Mouse (Mus musculus) liver, embryonic 14.5 days (tissue): ENCODE results near the gene P3h3. TPM values are rescaled to one million over a fixed set of nuclear protein-coding genes. Genes with fewer than 3 reads are reported as not detected.
"Not testable (repeated sequence)": the region's sequence is repeated elsewhere in the genome, so short reads cannot be mapped to it uniquely, and the experiment has no call there.

Experiments
- ATAC-seq: fragments of 200-750 bp; cut with Nextera tagmentation; 2 replicates; pipeline ENCODE4 v1.8.0; 2017; ENCODE audit warnings: moderate number of reproducible peaks, mild to moderate bottlenecking, moderate library complexity; ENCODE audit not compliant: insufficient read depth
- DNase-seq, 3 experiments: peaks; one replicate each; pipeline ENCODE4 v3.0.0-alpha.2; 2012 to 2013; ENCODE audit warnings: low read depth in 3 of 3, low spot score in 3 of 3
- H3K27ac ChIP-seq: fragments of 300-500 bp; sonication (generic); 2 replicates; pipeline ENCODE4 v1.5.1; 2014; ENCODE audit warnings: moderate library complexity, mild to moderate bottlenecking, control low read depth, inconsistent platforms
- H3K27me3 ChIP-seq: fragments of 300-500 bp; sonication (generic); 2 replicates; pipeline ENCODE4 v1.6.1; 2014; ENCODE audit warnings: mild to moderate bottlenecking, low read length, moderate library complexity; ENCODE audit not compliant: control insufficient read depth, insufficient read depth
- H3K36me3 ChIP-seq: fragments of 300-500 bp; sonication (generic); replicated peaks from 2 replicates; pipeline ENCODE4 v1.6.1; 2014; ENCODE audit warnings: low read depth; ENCODE audit not compliant: control insufficient read depth, insufficient read depth
- H3K4me1 ChIP-seq, 2 experiments: fragments of 200-500 bp in 1 of 2; fragments of 300-500 bp in 1 of 2; sonication (generic) in 1 of 2; replicated peaks; 2 replicates each; pipeline ENCODE4 v1.6.1; 2012 to 2014; ENCODE audit warnings: antibody characterized with exemption in 1 of 2, inconsistent platforms in 1 of 2, low read length in 1 of 2; ENCODE audit not compliant: control insufficient read depth in 2 of 2, insufficient read depth in 2 of 2
- H3K4me2 ChIP-seq: fragments of 300-500 bp; sonication (generic); 2 replicates; pipeline ENCODE4 v1.6.1; 2014; ENCODE audit warnings: low read depth, mild to moderate bottlenecking, control low read depth, moderate library complexity
- H3K4me3 ChIP-seq, 2 experiments: fragments of 200-500 bp in 1 of 2; fragments of 300-500 bp in 1 of 2; sonication (generic) in 1 of 2; 2 replicates each; pipeline ENCODE4 v1.5.1; 2012 to 2014; ENCODE audit warnings: low read depth in 2 of 2, low read length in 2 of 2, mild to moderate bottlenecking in 2 of 2, control low read depth in 1 of 2, inconsistent platforms in 1 of 2, moderate library complexity in 1 of 2; ENCODE audit not compliant: insufficient read depth in 1 of 2
- H3K9ac ChIP-seq: fragments of 300-500 bp; sonication (generic); replicated peaks from 2 replicates; pipeline ENCODE4 v1.6.1; 2014; ENCODE audit warnings: mild to moderate bottlenecking, control low read depth, moderate library complexity
- H3K9me3 ChIP-seq: fragments of 300-500 bp; sonication (generic); 2 replicates; pipeline ENCODE4 v1.6.1; 2016; ENCODE audit warnings: low read length, mixed read lengths; ENCODE audit not compliant: control insufficient read depth
- CTCF ChIP-seq: IDR thresholded peaks from 2 replicates; pipeline ENCODE4 v1.5.1; 2016; ENCODE audit warnings: antibody characterized with exemption, low read depth, control low read depth
- EP300 ChIP-seq: IDR thresholded peaks from 2 replicates; pipeline ENCODE4 v1.6.1; 2016; ENCODE audit warnings: antibody characterized with exemption, low read depth
- WGBS: fragments of 180-500 bp; shearing (Covaris S2); extraction: QIAGEN DNeasy Blood & Tissue Kit; methylation state at CpG from one replicate; pipeline ENCODE4 v1.1.7; 2014; ENCODE audit not compliant: insufficient replicate concordance; 5-methylcytosine and 5-hydroxymethylcytosine counted together
- polyA plus RNA-seq, 2 experiments: library from polyadenylated mRNA; depleted of rRNA in 1 of 2; stranded (reverse) in 1 of 2; unstranded in 1 of 2; fragments of >200 nt; fragmentation: Nextera tagmentation in 1 of 2; extraction: Ambion mirVana in 1 of 2; gene quantifications; 2 replicates each; pipeline versions ENCODE4 v1.2.1 to v1.2.3; 2012 to 2014

P3h3 gene
- polyA plus RNA-seq, 2 experiments: 0.83 to 3.5 TPM

DNA sequence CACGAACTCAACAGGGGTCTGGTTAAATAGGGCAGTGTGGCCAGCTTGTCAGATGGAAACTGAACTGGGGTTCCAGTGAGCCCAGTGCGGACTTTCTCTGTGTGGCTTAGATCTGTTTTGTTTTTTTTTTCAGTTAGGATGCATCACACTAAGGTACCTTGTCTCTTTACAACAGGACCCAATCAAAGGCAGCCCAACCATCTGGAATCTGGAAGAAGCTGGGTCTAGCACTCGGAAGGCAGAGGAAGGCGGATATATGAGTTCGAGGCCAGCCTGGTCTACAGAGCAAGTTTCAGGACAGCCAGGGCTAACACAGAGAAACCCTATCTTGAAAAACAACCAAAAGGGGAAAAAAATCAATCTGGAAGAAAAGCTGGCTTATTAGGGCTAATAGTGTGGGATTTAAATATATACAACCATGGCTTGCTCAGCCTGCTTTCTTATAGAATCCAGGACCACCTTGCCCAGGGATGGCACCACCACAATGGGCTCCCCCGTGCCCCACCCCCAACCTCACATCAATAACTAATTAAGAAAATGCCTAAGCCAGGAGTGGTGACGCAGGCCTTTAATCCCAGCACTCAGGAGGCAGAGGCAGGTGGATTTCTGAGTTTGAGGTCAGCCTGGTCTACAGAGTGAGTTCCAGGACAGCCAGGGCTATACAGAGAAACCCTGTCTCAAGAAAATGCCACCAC lies 51.0 kb downstream of the P3h3 start:
- no peaks in the 10 kb centered on the region for H3K9me3 ChIP-seq
- TF ChIP-seq CTCF: no peak
- no peak for DNase-seq
- peak overlapping the region; percentile 93 for H3K4me2 ChIP-seq
- peak overlapping the region; percentile 85 for H3K27ac ChIP-seq
- H3K36me3 ChIP-seq: peaks cover 11% of the 10 kb centered on the region
- 70% methylated on average over 7 of the region's 7 CpGs for WGBS
- peak overlapping the region; percentile 16 to 61; a peak in 2 of 4 replicates for H3K4me3 ChIP-seq
- H3K9ac ChIP-seq: peak overlapping the region; percentile 23
- peaks cover 25 to 30% of the 10 kb centered on the region in 2 experiments for H3K4me1 ChIP-seq
- ATAC-seq: no peak
- no peaks in the 10 kb centered on the region for H3K27me3 ChIP-seq

DNA sequence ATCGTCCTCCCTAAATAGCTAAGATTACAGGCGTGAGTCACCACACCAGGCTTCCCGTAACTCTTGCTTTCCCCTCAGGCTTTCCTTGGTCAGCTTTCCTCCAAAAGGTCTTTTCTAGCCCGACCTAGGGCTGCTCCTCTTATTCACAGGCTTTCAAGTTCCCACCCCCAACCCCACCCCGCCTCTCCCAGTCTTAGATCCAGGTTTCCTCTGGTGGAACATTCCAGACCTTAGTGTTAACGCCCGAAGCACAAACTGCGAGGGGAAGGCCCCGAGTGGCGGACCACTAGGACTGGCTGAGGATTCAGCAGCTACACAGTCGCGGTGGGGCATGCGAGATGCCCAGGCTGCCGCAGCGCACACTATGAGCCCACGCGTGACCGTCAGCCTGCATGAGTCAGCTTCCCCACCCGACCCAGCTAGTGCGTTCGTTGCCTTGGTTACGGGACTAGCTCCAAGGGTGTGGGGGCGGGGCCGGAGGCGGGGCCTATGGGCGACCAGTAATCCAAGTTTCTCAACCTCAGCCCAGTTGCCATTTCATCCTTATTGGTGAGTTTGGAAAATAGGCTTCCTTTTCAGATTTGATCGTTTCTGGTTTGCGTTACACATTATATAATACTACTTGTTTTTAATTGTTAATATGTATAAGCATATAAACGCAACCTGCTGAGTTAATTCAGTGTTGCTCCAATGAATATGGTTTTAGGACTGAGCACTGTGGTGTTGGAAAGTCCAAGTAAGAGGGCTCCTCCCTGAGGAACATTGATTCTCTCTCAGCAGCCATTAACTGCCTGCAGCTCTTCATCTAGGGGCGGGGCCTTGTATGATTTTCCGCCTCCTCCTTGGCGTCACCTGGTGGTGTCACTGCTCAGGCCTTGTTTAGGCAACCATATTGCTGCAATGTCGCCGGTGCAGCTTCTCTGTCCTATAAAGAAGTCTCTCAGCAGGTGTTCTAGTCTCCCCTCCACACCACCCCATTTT lies 51.9 kb downstream of the P3h3 start:
- Histone ChIP-seq H3K9ac (peak overlapping the region; percentile 65), H3K27me3 (no peaks in the 10 kb centered on the region), H3K36me3 (peaks cover 6% of the 10 kb centered on the region), H3K4me1 (peaks cover 25 to 30% of the 10 kb centered on the region in 2 experiments), H3K4me3 (peak overlapping the region; percentile 55 to 61), H3K9me3 (no peaks in the 10 kb centered on the region), H3K27ac (peak overlapping the region; percentile 85), H3K4me2 (peak overlapping the region; percentile 93)
- TF ChIP-seq CTCF (peak; percentile 67), EP300 (no peak)
- DNase-seq (peak; percentile 84 to 93 (median 85)), ATAC-seq (peak; percentile 71)
- 4% methylated on average over 34 of the region's 34 CpGs for WGBS

DNA sequence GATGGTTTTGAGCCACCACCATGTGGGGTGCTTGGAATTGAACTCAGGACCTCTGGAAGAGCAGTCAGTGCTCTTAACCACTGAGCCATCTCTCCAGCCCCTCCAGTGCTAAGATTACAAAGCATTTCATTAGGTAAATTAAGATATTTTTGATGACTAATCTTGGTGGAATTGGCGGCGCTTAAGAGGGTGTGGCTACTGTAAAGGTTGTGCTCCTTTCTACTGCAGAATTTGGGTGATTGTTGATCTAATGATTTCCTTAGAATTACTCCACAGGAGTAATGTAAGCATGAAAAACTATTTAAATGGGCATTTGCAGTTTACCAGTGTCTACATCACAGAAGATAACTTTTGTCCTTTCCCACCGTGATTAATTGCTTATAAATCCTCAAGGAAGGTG lies 53.2 kb downstream of the P3h3 start:
- Histone ChIP-seq H3K4me2 (no peak overlapping the region), H3K36me3 (no peaks in the 10 kb centered on the region), H3K4me3 (no peak overlapping the region), H3K27ac (no peak overlapping the region), H3K4me1 (peaks cover 23 to 24% of the 10 kb centered on the region in 2 experiments), H3K9me3 (no peaks in the 10 kb centered on the region), H3K9ac (no peak overlapping the region), H3K27me3 (no peaks in the 10 kb centered on the region)
- WGBS: 34% methylated on average over 3 of the region's 3 CpGs
- DNase-seq (no peak), ATAC-seq (no peak)
- no peak for TF ChIP-seq EP300
- no peak for TF ChIP-seq CTCF

DNA sequence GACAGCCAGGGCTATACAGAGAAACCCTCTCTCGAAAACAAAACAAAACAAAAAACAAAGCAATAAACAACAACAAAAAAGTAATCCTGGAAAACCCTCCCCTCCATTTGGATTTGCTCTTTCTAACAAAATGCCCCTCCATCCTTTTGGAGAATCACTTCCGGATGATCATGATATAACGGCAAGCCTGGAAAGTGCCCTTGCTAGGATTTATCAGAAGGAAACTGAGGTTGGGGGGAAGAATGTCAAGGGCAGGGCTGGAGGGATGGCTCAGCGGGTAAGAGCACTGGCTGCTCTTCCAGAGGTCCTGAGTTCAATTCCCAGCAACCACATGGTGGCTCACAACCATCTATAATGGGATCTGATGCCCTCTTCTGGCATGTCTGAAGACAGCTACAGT lies 53.9 kb downstream of the P3h3 start:
- H3K4me2 ChIP-seq, H3K27me3 ChIP-seq, H3K9me3 ChIP-seq, ATAC-seq, H3K9ac ChIP-seq, H3K4me3 ChIP-seq, H3K36me3 ChIP-seq, H3K27ac ChIP-seq, DNase-seq: not testable (repeated sequence)
- WGBS: 83% methylated on average over 4 of the region's 4 CpGs
- peaks cover 23 to 24% of the 10 kb centered on the region in 2 experiments for H3K4me1 ChIP-seq

DNA sequence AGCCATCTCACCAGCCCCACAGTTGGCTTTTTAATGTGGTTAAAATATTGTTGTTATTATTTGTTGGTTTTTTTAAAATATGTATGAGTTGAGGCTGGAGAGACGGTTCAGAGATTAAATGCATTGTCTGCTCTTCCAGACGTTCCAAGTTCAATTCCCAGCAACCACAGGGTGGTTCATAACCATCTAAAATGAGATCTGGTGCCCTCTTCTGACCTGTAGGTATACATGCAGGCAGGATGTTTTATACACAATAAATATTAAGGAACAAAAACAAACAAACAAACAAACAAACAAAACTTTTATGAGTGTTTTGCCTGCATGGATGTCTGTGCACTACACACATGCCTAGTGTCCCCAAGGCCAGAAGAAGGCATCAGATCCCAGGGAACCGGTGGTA lies 54.5 kb downstream of the P3h3 start:
- H3K9ac ChIP-seq: no peak overlapping the region
- no peaks in the 10 kb centered on the region for H3K36me3 ChIP-seq
- no peak overlapping the region for H3K27ac ChIP-seq
- H3K27me3 ChIP-seq: no peaks in the 10 kb centered on the region
- ATAC-seq: no peak
- H3K4me2 ChIP-seq: no peak overlapping the region
- peak; percentile 6; the same call in 1 of the 2 replicates for TF ChIP-seq CTCF
- TF ChIP-seq EP300: no peak
- 67% methylated on average over 3 of the region's 3 CpGs for WGBS
- no peaks in the 10 kb centered on the region for H3K9me3 ChIP-seq
- H3K4me1 ChIP-seq: peaks cover 21% of the 10 kb centered on the region in 2 experiments
- no peak for DNase-seq
- no peak overlapping the region for H3K4me3 ChIP-seq

DNA sequence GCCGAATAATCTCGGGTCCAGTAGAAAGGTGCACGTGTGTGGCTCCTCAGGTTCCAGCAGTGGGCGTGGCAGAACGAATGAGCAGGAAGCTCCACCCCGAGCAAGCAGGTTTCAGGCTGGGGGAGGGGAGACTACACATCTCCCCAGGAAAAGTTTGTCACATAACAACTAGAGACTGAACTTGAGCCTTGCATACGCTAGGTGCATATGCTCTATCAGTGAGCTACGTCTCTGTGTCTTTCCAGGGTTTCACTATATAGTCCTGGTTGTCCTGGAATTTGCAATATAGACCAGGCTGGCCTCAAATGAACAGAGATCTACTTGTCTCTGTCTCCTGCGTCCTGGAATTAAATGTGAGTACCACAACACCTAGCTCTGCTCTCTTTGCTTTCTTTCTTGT lies 55.2 kb downstream of the P3h3 start:
- ATAC-seq: peak; percentile 25
- H3K4me1 ChIP-seq: peaks cover 18 to 20% of the 10 kb centered on the region in 2 experiments
- H3K27me3 ChIP-seq, H3K27ac ChIP-seq, H3K9me3 ChIP-seq, DNase-seq, H3K9ac ChIP-seq, H3K36me3 ChIP-seq: not testable (repeated sequence)
- H3K4me3 ChIP-seq: peak overlapping the region; percentile 26 to 50
- 9% methylated on average over 4 of the region's 9 CpGs for WGBS
- H3K4me2 ChIP-seq: peak overlapping the region; percentile 53
